Mouse (Mus musculus) liver, embryonic 13.5 days (tissue): ENCODE measurements at regions not wholly inside any gene's neighbourhood (a gene's known extent, or its start where the extent isn't known, plus 50 kb on each side); places are given as distances from the start of the nearest gene placed in this dataset.
A peak's percentile ranks its signal among the peaks of the same experiment; 100 is the strongest.

Source experiments
- ATAC-seq: fragments of 200-750 bp; cut with Nextera tagmentation; 2 replicates; pipeline ENCODE4 v1.8.0; 2017; ENCODE audit warnings: low read depth, mild to moderate bottlenecking, moderate number of reproducible peaks, moderate library complexity
- DNase-seq: peaks from one replicate; pipeline ENCODE4 v3.0.0; 2022
- H3K27ac ChIP-seq: fragments of 300-500 bp; sonication (generic); 2 replicates; pipeline ENCODE4 v1.5.1; 2015; ENCODE audit warnings: moderate library complexity, mild to moderate bottlenecking, inconsistent platforms
- H3K27me3 ChIP-seq: fragments of 300-500 bp; sonication (generic); 2 replicates; pipeline ENCODE4 v1.6.1; 2015; ENCODE audit warnings: mild to moderate bottlenecking, inconsistent platforms
- H3K36me3 ChIP-seq: fragments of 300-500 bp; sonication (generic); 2 replicates; pipeline ENCODE4 v1.6.1; 2015; ENCODE audit warnings: mild to moderate bottlenecking, inconsistent platforms
- H3K4me1 ChIP-seq: fragments of 300-500 bp; sonication (generic); replicated peaks from 2 replicates; pipeline ENCODE4 v1.6.1; 2015; ENCODE audit warnings: inconsistent platforms
- H3K4me2 ChIP-seq: fragments of 300-500 bp; sonication (generic); 2 replicates; pipeline ENCODE4 v1.6.1; 2015; ENCODE audit warnings: inconsistent platforms, mild to moderate bottlenecking, moderate library complexity
- H3K4me3 ChIP-seq: fragments of 300-500 bp; sonication (generic); replicated peaks from 2 replicates; pipeline ENCODE4 v1.5.1; 2015; ENCODE audit warnings: mild to moderate bottlenecking, inconsistent platforms
- H3K9ac ChIP-seq: fragments of 300-500 bp; sonication (generic); 2 replicates; pipeline ENCODE4 v1.6.1; 2015; ENCODE audit warnings: mild to moderate bottlenecking, inconsistent platforms
- H3K9me3 ChIP-seq: fragments of 300-500 bp; sonication (generic); replicated peaks from 2 replicates; pipeline ENCODE4 v1.6.1; 2016; ENCODE audit warnings: inconsistent platforms
- WGBS: fragments of 180-500 bp; shearing (Covaris S2); methylation state at CpG from one replicate; pipeline ENCODE4 v1.1.7; 2015; ENCODE audit not compliant: insufficient replicate concordance; 5-methylcytosine and 5-hydroxymethylcytosine counted together

DNA sequence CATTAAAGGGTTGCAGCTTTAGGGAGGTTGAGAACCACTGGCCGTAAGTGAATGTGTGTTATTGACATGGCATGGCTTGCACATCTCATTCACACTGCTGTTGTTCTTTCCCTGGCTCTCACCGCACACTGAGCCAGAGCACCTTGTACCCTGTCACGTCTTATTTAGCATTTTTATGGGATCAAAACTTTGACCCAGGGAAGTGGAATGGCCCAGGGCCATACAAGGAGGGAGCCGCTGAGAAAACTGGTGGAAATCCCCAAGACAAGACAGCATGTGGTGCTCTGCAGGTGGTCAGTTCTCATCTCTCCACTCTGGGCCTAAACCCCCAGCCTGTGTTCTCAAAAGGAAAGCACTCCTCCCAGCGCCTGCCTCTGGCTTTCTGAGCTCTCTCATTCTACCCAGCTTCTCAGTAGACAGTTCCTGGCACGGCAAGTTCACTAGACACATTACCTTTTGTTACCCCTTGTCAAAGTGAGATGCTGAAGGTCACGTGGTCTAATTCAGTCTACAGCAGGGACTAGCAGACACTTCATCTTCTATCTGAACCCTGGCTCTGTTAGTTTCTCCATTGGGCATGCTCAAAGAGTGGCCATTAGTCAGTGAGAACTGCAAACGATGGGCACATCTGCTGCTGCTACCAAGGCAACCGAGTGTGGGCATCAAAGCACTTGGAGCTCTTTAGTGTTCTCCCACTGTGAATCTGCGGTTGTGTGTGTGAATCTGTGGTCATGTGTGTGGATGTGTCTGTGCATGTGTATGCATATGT is 96.2 kb upstream of the Bod1 start:
- Histone ChIP-seq H3K27ac (peak overlapping the region; percentile 100), H3K9ac (peak overlapping the region; percentile 4; the same call in 1 of the 2 replicates), H3K4me1 (peaks cover 68% of the 10 kb centered on the region), H3K4me2 (no peak overlapping the region), H3K9me3 (no peaks in the 10 kb centered on the region), H3K36me3 (no peaks in the 10 kb centered on the region), H3K4me3 (no peak overlapping the region), H3K27me3 (no peaks in the 10 kb centered on the region)
- ATAC-seq (no peak), DNase-seq (no peak)
- 75% methylated on average over 10 of the region's 10 CpGs for WGBS

DNA sequence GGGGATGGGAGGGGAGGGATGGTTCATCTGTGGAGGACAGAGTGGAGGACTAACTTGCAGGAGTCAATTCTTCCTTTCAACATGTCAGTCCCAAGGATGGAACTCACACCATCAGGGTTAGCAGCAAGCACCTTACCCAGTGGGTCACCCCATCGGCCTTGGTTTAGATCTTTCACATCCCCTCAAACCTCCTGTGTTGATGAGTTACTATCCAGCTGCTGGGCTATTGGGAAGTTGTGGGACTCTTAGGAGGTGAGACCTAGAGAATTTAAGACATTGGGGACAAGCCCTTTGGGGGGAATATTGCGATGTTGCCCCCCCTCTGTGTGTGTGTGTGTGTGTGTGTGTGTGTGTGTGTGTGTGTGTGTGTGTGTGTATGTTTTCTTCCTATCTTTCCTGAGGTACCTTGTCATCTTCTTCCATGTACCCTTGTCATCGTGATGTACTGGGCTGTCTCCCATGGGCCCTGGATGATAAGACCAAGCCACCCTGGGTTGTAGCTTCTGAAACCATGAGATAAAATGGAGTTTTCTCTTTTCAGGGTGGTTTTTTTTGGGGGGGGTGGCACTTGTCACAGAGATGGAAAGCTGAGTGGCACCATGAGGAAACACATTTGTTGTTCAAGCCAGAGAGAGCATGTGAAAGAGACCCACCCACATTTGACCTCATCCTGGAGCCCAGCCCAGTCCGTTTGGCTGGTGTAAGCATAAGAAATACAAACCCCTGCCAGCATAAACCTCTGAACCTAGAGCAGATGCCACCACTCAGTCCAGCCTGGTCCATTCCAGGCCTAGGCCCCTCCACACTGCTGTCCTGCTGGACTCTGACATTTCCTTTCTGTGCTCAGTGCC is 98.3 kb upstream of the Bod1 start:
- DNase-seq, result peak; percentile 81
- H3K27ac ChIP-seq, result peak overlapping the region; percentile 100

DNA sequence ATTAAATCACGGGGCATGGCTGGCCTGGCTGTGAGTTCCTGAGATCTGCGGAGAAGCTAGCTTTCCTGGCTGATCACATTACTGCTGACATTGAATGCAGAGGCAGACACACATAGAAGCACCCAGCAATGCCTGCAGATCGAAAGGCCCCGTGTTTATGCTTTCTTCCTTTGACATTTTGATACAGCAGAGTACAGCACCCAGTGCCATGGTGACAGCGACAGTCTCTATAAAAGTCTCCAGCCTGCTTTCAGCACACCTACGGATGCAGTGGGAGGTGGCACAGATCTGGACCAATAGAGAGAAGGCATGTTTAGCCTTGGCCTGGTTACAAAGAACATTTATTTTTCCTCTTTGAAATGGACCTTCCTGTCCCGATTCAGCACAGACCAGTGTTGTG is 99.2 kb upstream of the Bod1 start:
- DNase-seq (no peak), ATAC-seq (no peak)
- Histone ChIP-seq H3K27ac (peak overlapping the region; percentile 100), H3K4me3 (no peak overlapping the region), H3K4me2 (peak overlapping the region; percentile 57), H3K9me3 (no peaks in the 10 kb centered on the region), H3K9ac (peak overlapping the region; percentile 82), H3K36me3 (no peaks in the 10 kb centered on the region), H3K27me3 (no peaks in the 10 kb centered on the region), H3K4me1 (peaks cover 49% of the 10 kb centered on the region)
- 86% methylated on average over 7 of the region's 7 CpGs for WGBS

More for the DNA sequence above, 98.3 kb upstream of the Bod1 start:
- Histone ChIP-seq H3K36me3 (no peaks in the 10 kb centered on the region), H3K27me3 (no peaks in the 10 kb centered on the region), H3K4me1 (peaks cover 53% of the 10 kb centered on the region), H3K9me3 (no peaks in the 10 kb centered on the region), H3K4me3 (no peak overlapping the region), H3K9ac (peak overlapping the region; percentile 82), H3K4me2 (peak overlapping the region; percentile 57)
- WGBS, result 31% methylated on average over 4 of the region's 4 CpGs
- ATAC-seq, result peak; percentile 98

GRCm38 (mm10) chr11:31771491-31772439 is 100.1 kb upstream of the Bod1 start:
- ATAC-seq (no peak), DNase-seq (no peak)
- Histone ChIP-seq H3K36me3 (no peaks in the 10 kb centered on the region), H3K4me2 (no peak overlapping the region), H3K27me3 (no peaks in the 10 kb centered on the region), H3K9me3 (no peaks in the 10 kb centered on the region), H3K27ac (peak overlapping the region; percentile 100), H3K4me1 (peaks cover 49% of the 10 kb centered on the region), H3K9ac (peak overlapping the region; percentile 82), H3K4me3 (no peak overlapping the region)
- WGBS, result 82% methylated on average over 6 of the region's 6 CpGs

GRCm38 (mm10) chr11:31777531-31777930 is 94.5 kb upstream of the Cpeb4 start:
- H3K36me3 ChIP-seq, result no peaks in the 10 kb centered on the region
- no peak overlapping the region for H3K9ac ChIP-seq
- H3K4me2 ChIP-seq, result no peak overlapping the region
- DNase-seq, result no peak
- peaks cover 43% of the 10 kb centered on the region for H3K4me1 ChIP-seq
- no peak overlapping the region for H3K4me3 ChIP-seq
- no peaks in the 10 kb centered on the region for H3K9me3 ChIP-seq
- no peak overlapping the region; the same call in 1 of the 2 replicates for H3K27ac ChIP-seq
- ATAC-seq, result no peak
- no peaks in the 10 kb centered on the region for H3K27me3 ChIP-seq
- 80% methylated on average over 8 of the region's 8 CpGs for WGBS

DNA sequence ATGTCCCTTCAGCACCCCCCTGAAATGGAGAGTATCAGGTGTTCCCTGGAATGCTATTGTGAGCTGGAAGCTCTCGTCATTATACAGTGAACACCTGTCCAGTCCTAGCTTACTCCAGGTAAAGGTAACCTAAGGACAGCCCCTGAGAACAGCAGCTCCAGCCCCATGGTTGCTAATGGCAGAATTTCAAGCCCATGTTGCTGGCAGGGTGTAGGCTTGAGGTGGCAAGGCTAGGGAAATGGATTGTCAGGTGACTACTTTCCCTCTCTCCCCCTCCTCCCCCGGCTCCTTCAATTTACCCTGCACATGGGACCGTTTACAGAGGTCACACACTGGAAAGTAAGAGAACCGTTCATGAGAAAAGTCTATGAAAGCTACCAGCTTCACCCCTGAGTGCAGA is 93.2 kb upstream of the Cpeb4 start:
- WGBS, result 80% methylated on average over 4 of the region's 4 CpGs
- Histone ChIP-seq H3K36me3 (no peaks in the 10 kb centered on the region), H3K9ac (no peak overlapping the region), H3K9me3 (no peaks in the 10 kb centered on the region), H3K4me3 (no peak overlapping the region), H3K4me1 (peaks cover 40% of the 10 kb centered on the region), H3K27me3 (no peaks in the 10 kb centered on the region), H3K27ac (peak overlapping the region; percentile 57; the same call in 1 of the 2 replicates), H3K4me2 (no peak overlapping the region)
- ATAC-seq (no peak), DNase-seq (no peak)

GRCm38 (mm10) chr11:31779267-31779666 is 92.7 kb upstream of the Cpeb4 start:
- Histone ChIP-seq H3K9ac (peak overlapping the region; percentile 22; the same call in 1 of the 2 replicates), H3K9me3 (no peaks in the 10 kb centered on the region), H3K4me3 (no peak overlapping the region), H3K27ac (peak overlapping the region; percentile 57), H3K4me1 (peaks cover 40% of the 10 kb centered on the region), H3K36me3 (no peaks in the 10 kb centered on the region), H3K27me3 (no peaks in the 10 kb centered on the region), H3K4me2 (no peak overlapping the region)
- no peak for DNase-seq
- no peak for ATAC-seq
- WGBS, result 77% methylated on average over 2 of the region's 2 CpGs

- Histone ChIP-seq H3K4me2 (peak overlapping the region; percentile 45), H3K27me3 (no peaks in the 10 kb centered on the region), H3K9me3 (no peaks in the 10 kb centered on the region), H3K4me1 (peaks cover 40% of the 10 kb centered on the region), H3K9ac (peak overlapping the region; percentile 41; the same call in 1 of the 2 replicates), H3K4me3 (peak overlapping the region; percentile 8; the same call in 1 of the 2 replicates), H3K36me3 (no peaks in the 10 kb centered on the region), H3K27ac (peak overlapping the region; percentile 91)
- 50% methylated on average over 6 of the region's 6 CpGs for WGBS
- ATAC-seq (peak; percentile 100), DNase-seq (peak; percentile 71)
Observed at GRCm38 (mm10) chr11:31780969-31781368, 91.0 kb upstream of the Cpeb4 start.

DNA sequence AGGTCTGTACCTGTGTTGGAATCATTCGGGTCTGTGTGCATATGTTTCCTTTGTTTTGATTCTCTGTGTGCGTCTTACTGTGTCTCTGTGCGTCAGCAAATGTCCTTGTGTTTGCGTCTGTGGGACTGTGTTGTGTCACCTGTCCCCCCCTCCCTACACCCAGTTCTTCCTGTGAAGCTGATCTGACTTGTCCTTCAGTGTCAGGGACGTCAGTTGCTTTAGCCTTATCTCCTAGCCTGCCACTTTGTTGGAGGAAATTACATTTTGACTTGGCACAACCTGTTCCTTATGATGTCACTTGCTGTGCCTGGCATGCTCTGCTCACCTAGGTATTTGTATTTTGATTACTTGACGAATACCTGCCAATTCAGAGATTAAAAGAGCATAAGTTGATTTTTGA is 90.4 kb upstream of the Cpeb4 start:
- Histone ChIP-seq H3K4me3 (peak overlapping the region; percentile 8; the same call in 1 of the 2 replicates), H3K4me1 (peaks cover 43% of the 10 kb centered on the region), H3K9ac (peak overlapping the region; percentile 36), H3K36me3 (no peaks in the 10 kb centered on the region), H3K27ac (peak overlapping the region; percentile 91), H3K4me2 (peak overlapping the region; percentile 45), H3K27me3 (no peaks in the 10 kb centered on the region), H3K9me3 (no peaks in the 10 kb centered on the region)
- no peak for DNase-seq
- 61% methylated on average over 6 of the region's 6 CpGs for WGBS
- ATAC-seq, result no peak

DNA sequence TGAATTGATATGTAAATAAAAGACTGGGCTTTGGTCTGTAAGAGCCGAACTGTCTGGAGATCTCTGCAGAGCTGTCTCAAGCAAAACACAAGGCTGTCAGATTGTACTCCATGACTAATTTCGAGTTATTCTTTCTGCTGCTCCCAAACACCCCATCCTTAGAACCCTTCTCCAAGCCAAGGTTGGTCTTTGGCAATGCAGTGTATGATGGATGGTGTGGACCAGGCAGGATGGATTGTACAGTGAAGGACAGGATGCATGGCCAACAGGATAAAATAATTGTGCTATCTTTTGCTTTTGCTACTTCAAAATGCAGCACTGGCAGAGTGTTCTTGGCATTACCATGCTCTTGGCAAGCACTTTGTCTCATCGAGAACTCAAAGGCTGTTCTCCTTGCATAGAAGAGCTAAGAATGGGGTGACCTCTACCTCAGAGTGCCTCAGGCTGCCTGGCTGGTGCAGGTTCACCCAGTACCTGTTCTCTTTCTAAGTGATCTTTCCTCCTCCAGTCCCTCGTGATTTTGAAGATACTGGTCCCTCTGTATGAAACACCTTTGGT is 88.4 kb upstream of the Cpeb4 start:
- no peak overlapping the region for H3K4me3 ChIP-seq
- H3K27me3 ChIP-seq, result no peaks in the 10 kb centered on the region
- ATAC-seq (no peak), DNase-seq (no peak)
- 66% methylated on average over 4 of the region's 4 CpGs for WGBS
- H3K27ac ChIP-seq, result no peak overlapping the region
- H3K36me3 ChIP-seq, result no peaks in the 10 kb centered on the region
- H3K9ac ChIP-seq, result no peak overlapping the region
- peaks cover 37% of the 10 kb centered on the region for H3K4me1 ChIP-seq
- no peaks in the 10 kb centered on the region for H3K9me3 ChIP-seq
- no peak overlapping the region for H3K4me2 ChIP-seq
